Mouse (Mus musculus): ENCODE data around the gene Lrrc74b. TPM values are rescaled to one million over a fixed set of nuclear protein-coding genes. Genes with fewer than 3 reads are reported as not detected.

Lrrc74b gene
- polyA plus RNA-seq, 1 experiment from 2014 or later = not detected

DNA sequence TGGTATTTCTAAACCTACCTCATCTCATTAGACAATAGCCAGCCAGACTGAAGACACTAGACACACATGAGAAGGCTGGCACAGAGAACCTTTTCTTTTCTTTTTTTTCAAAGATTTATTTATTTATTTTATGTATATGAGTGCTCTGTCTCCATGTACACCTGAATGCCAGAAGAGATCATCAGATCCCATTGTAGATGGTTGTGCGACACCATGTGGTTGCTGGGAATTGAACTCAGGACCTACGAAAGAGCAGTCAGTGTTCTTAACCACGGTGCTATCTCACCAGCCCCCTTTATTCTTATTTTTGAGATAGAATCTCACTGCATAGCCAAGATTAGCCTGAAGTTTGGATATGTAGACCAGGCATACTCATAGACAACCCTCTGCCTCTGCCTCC is 24.5 kb downstream of the Lrrc74b start:
- ATAC-seq (replicated peaks; ENCODE audit: insufficient number of reproducible peaks, low FRiP score, low TSS enrichment, low read depth) = no peak
- H3K4me1 ChIP-seq (ENCODE audit: control insufficient read depth, insufficient read depth, low read length) = no peaks in the 10 kb centered on the region
- WGBS = 91% methylated on average over 3 of the region's 3 CpGs

DNA sequence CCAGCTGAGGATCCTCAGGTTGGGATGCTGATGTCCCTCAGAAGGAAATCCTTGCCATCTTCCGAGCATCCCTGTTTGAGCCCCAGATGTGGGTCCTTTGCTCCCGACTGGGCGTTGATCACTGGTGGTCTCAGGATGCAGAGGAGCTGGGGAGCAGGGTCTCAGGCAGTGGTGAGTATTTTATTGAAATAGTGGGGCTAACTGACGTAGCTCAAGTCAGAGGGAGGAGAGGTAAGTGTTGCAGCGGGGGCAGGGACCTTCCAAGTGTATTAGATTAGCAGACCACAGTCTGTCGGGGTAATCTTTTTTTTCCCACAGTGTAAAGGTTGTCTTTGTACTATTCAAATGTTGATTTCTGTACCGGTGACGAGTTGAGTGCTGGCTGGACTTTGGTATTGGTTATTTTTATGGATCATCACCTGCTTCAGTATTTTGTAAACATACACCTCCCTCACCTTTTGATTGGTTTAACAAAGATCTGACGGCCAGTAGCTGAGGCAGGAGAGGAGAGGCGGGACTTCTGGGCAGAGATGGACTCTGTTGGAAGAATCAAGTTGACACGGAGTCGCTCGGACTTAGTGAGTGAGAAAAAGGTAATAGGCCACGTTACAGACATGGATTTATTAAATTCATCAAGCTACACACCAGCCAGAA is 28.2 kb downstream of the Lrrc74b start:
- no peak for ATAC-seq (replicated peaks; ENCODE audit: insufficient number of reproducible peaks, low FRiP score, low TSS enrichment, low read depth)

More for the DNA sequence above, 24.5 kb downstream of the Lrrc74b start:
- no peaks in the 10 kb centered on the region for H3K27me3 ChIP-seq (ENCODE audit: control insufficient read depth, insufficient read depth, low read length)
- H3K36me3 ChIP-seq (replicated peaks; ENCODE audit: control insufficient read depth, insufficient read depth, low read depth, low read length) = no peaks in the 10 kb centered on the region
- H3K4me2 ChIP-seq (ENCODE audit: low read depth, low read length) = no peak overlapping the region
- DNase-seq (ENCODE audit: low spot score) = no peak
- H3K9me3 ChIP-seq (replicated peaks; ENCODE audit: control insufficient read depth, low read length) = no peaks in the 10 kb centered on the region
- H3K27ac ChIP-seq (replicated peaks; ENCODE audit: low read depth, low read length) = no peak overlapping the region
- H3K4me3 ChIP-seq (ENCODE audit: low read depth, low read length) = no peak overlapping the region
- no peak overlapping the region for H3K9ac ChIP-seq (replicated peaks; ENCODE audit: low read length)

DNA sequence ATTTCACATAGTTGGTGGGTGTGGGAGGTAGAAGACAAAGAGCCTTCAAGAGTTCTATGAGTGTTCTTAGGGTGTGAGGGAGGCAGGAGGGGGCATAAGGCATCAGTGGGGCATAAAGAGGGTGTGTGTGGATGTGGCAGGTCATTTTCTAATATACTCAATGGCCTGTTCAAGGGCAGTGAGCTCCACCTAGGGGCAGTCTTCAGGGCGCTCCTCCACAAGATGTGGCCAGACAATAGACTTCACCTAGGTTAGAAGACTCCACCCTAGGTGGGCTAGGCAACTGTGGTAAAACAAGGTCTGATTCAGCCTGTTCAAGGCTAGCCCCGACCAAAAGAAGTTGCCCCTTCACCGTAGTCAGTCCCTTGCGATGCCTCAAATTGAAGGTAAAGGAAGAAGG is 28.8 kb downstream of the Lrrc74b start:
- H3K4me3 ChIP-seq (ENCODE audit: low read depth, low read length) = no peak overlapping the region
- peaks cover 3% of the 10 kb centered on the region; the same call in 1 of the 2 replicates for H3K36me3 ChIP-seq (replicated peaks; ENCODE audit: control insufficient read depth, insufficient read depth, low read depth, low read length)
- DNase-seq (ENCODE audit: low spot score) (peak; percentile 14), ATAC-seq (replicated peaks; ENCODE audit: insufficient number of reproducible peaks, low FRiP score, low TSS enrichment, low read depth) (no peak)
- WGBS = 57% methylated on average over 4 of the region's 4 CpGs
- H3K4me1 ChIP-seq (ENCODE audit: control insufficient read depth, insufficient read depth, low read length) = no peaks in the 10 kb centered on the region
- no peak overlapping the region; the same call in 1 of the 2 replicates for H3K4me2 ChIP-seq (ENCODE audit: low read depth, low read length)
- H3K9me3 ChIP-seq (replicated peaks; ENCODE audit: control insufficient read depth, low read length) = no peaks in the 10 kb centered on the region
- H3K27me3 ChIP-seq (ENCODE audit: control insufficient read depth, insufficient read depth, low read length) = no peaks in the 10 kb centered on the region
- no peak overlapping the region for H3K27ac ChIP-seq (replicated peaks; ENCODE audit: low read depth, low read length)
- H3K9ac ChIP-seq (replicated peaks; ENCODE audit: low read length) = no peak overlapping the region

More for the DNA sequence above, 28.2 kb downstream of the Lrrc74b start:
- Histone ChIP-seq H3K36me3 (replicated peaks; ENCODE audit: control insufficient read depth, insufficient read depth, low read depth, low read length) (no peaks in the 10 kb centered on the region), H3K4me3 (ENCODE audit: low read depth, low read length) (no peak overlapping the region), H3K4me2 (ENCODE audit: low read depth, low read length) (no peak overlapping the region), H3K27me3 (ENCODE audit: control insufficient read depth, insufficient read depth, low read length) (no peaks in the 10 kb centered on the region), H3K9me3 (replicated peaks; ENCODE audit: control insufficient read depth, low read length) (no peaks in the 10 kb centered on the region), H3K4me1 (ENCODE audit: control insufficient read depth, insufficient read depth, low read length) (no peaks in the 10 kb centered on the region), H3K27ac (replicated peaks; ENCODE audit: low read depth, low read length) (no peak overlapping the region), H3K9ac (replicated peaks; ENCODE audit: low read length) (no peak overlapping the region)
- 66% methylated on average over 14 of the region's 14 CpGs for WGBS
- no peak for DNase-seq (ENCODE audit: low spot score)

DNA sequence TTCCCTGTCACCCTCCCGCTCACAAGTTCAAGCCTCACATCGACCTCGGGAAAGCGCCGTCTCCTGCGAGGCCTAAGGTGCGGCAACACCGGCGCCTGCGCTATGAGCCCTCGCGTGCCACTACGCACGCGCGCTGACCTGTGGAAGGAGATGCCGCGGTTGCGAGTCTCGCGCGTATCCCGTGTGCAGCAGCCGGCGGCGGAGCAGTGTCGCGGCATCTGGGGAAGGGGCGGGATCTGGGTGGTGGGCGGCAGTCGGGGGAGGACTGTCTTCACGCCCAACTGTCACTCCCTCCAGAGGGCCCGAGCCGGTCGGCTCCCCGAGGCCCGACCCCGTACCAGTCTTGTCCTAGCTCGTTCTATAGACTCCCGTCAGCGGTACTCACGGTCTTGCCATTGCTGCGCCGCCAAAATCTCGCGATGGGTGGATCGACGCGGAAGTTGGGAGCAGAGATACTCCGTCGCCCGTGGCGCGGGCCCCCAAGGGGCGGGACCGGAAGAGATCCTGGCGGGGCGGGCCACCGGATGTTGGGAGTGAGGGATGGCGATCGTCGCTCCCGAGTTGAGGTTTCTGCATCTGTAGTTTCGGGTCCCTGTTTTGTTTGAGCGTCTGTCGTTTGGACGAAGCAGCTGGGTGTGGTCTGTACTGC is 30.3 kb downstream of the Lrrc74b start, which contains the start of gene Thap7:
TSS of gene Thap7 (minus strand) at position 497 of the 649 bp plus-strand sequence.
- H3K36me3 ChIP-seq (replicated peaks; ENCODE audit: control insufficient read depth, insufficient read depth, low read depth, low read length) = peaks cover 6% of the 10 kb centered on the region
- ATAC-seq (replicated peaks; ENCODE audit: insufficient number of reproducible peaks, low FRiP score, low TSS enrichment, low read depth) (peak; percentile 93), DNase-seq (ENCODE audit: low spot score) (peak; percentile 99)
- H3K4me3 ChIP-seq (ENCODE audit: low read depth, low read length) = peak within 1 kb of the TSS; percentile 69
- no peaks in the 10 kb centered on the region for H3K9me3 ChIP-seq (replicated peaks; ENCODE audit: control insufficient read depth, low read length)
- no peaks in the 10 kb centered on the region for H3K27me3 ChIP-seq (ENCODE audit: control insufficient read depth, insufficient read depth, low read length)
- peak within 1 kb of the TSS; percentile 83 for H3K9ac ChIP-seq (replicated peaks; ENCODE audit: low read length)
- under 1% methylated on average over 67 of the region's 67 CpGs for WGBS
- no peaks in the 10 kb centered on the region for H3K4me1 ChIP-seq (ENCODE audit: control insufficient read depth, insufficient read depth, low read length)
- H3K4me2 ChIP-seq (ENCODE audit: low read depth, low read length) = peak within 1 kb of the TSS; percentile 92
- peak within 1 kb of the TSS; percentile 78 for H3K27ac ChIP-seq (replicated peaks; ENCODE audit: low read depth, low read length)

DNA sequence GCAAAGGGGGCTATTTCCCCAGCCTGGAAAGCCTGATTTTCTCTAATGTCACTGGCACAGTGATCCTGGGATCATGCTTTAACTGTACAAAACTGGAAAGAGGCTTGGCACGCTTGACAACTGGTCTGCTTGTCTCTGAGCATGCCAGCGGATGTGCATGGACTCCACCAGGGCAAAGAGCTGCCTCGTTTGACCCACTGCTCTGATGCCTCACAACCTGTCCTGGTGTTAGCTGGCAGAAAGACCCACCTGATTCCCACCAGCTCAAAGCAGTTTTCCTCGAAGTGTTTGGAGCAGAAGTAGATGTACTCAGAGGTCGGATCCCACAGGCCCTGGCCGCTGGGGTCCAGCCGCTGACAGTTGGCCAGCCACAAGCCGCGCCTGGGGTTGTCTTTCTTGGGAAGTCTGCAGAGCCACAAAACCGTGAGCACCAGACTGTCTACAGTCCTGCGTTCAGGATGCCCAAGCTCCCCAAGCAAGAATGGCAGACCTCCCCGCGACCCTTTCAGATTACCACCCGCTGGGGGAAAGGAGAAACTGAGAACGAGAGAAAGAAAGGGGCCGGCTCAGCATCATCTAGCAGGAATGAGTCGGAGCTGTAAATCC is 31.0 kb downstream of the Lrrc74b start:
- Histone ChIP-seq H3K9ac (replicated peaks; ENCODE audit: low read length) (peak overlapping the region; percentile 83), H3K27ac (replicated peaks; ENCODE audit: low read depth, low read length) (peak overlapping the region; percentile 78), H3K27me3 (ENCODE audit: control insufficient read depth, insufficient read depth, low read length) (no peaks in the 10 kb centered on the region), H3K36me3 (replicated peaks; ENCODE audit: control insufficient read depth, insufficient read depth, low read depth, low read length) (peaks cover 10% of the 10 kb centered on the region), H3K4me2 (ENCODE audit: low read depth, low read length) (peak overlapping the region; percentile 92), H3K9me3 (replicated peaks; ENCODE audit: control insufficient read depth, low read length) (no peaks in the 10 kb centered on the region), H3K4me3 (ENCODE audit: low read depth, low read length) (peak overlapping the region; percentile 69), H3K4me1 (ENCODE audit: control insufficient read depth, insufficient read depth, low read length) (no peaks in the 10 kb centered on the region)
- ATAC-seq (replicated peaks; ENCODE audit: insufficient number of reproducible peaks, low FRiP score, low TSS enrichment, low read depth) (peak; percentile 4; the same call in 1 of the 2 replicates), DNase-seq (ENCODE audit: low spot score) (peak; percentile 9)
- WGBS = 17% methylated on average over 17 of the region's 17 CpGs

DNA sequence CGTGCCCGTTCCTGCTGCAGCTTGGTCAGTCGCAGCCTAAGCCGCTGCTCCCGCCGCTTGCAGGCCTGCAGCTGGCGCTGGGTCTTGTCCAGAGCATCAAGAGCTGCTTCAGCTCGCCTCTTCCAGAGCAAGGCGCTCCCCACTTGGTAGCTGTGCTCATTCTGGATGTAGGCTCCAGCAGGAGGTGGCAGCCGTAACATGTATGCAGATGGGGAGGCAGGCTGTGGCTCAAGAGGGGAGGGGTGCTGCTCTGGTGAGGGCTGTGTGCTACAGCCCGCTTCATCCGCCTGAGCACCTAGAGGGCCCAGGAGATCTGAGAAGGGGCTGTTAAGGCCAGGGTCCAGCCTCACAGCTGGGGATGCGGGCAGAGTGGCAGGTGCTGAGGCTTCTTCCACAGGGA is 32.8 kb downstream of the Lrrc74b start:
- Histone ChIP-seq H3K4me3 (ENCODE audit: low read depth, low read length) (no peak overlapping the region), H3K36me3 (replicated peaks; ENCODE audit: control insufficient read depth, insufficient read depth, low read depth, low read length) (peaks cover 15% of the 10 kb centered on the region), H3K4me2 (ENCODE audit: low read depth, low read length) (no peak overlapping the region), H3K27ac (replicated peaks; ENCODE audit: low read depth, low read length) (no peak overlapping the region), H3K27me3 (ENCODE audit: control insufficient read depth, insufficient read depth, low read length) (no peaks in the 10 kb centered on the region), H3K9me3 (replicated peaks; ENCODE audit: control insufficient read depth, low read length) (no peaks in the 10 kb centered on the region), H3K9ac (replicated peaks; ENCODE audit: low read length) (no peak overlapping the region; the same call in 1 of the 2 replicates), H3K4me1 (ENCODE audit: control insufficient read depth, insufficient read depth, low read length) (no peaks in the 10 kb centered on the region)
- 92% methylated on average over 13 of the region's 13 CpGs for WGBS
- DNase-seq (ENCODE audit: low spot score) (no peak), ATAC-seq (replicated peaks; ENCODE audit: insufficient number of reproducible peaks, low FRiP score, low TSS enrichment, low read depth) (no peak)

DNA sequence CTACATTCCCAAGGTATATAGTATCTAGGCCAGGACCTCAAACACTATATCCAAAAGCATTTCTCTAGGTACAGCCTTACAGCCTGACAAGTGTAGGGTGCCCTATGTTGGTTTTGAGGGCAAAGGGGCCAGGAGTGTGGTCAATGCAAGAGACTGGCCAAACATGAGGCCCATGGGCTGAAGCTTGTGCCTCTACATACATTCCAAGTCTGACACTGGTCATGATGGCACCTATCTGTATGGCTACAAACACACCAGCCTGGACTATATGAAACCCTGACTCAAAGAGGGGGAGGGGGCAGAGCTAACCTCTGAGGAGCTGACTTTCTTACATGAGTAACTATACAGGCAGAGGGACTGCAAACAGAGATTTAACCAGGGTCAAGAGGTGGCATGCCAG is 33.4 kb downstream of the Lrrc74b start:
- Histone ChIP-seq H3K4me2 (ENCODE audit: low read depth, low read length) (no peak overlapping the region), H3K36me3 (replicated peaks; ENCODE audit: control insufficient read depth, insufficient read depth, low read depth, low read length) (peaks cover 18% of the 10 kb centered on the region), H3K4me3 (ENCODE audit: low read depth, low read length) (no peak overlapping the region), H3K9ac (replicated peaks; ENCODE audit: low read length) (no peak overlapping the region), H3K27ac (replicated peaks; ENCODE audit: low read depth, low read length) (no peak overlapping the region), H3K27me3 (ENCODE audit: control insufficient read depth, insufficient read depth, low read length) (no peaks in the 10 kb centered on the region), H3K9me3 (replicated peaks; ENCODE audit: control insufficient read depth, low read length) (no peaks in the 10 kb centered on the region), H3K4me1 (ENCODE audit: control insufficient read depth, insufficient read depth, low read length) (no peaks in the 10 kb centered on the region)
- ATAC-seq (replicated peaks; ENCODE audit: insufficient number of reproducible peaks, low FRiP score, low TSS enrichment, low read depth) = no peak
- no peak for DNase-seq (ENCODE audit: low spot score)

DNA sequence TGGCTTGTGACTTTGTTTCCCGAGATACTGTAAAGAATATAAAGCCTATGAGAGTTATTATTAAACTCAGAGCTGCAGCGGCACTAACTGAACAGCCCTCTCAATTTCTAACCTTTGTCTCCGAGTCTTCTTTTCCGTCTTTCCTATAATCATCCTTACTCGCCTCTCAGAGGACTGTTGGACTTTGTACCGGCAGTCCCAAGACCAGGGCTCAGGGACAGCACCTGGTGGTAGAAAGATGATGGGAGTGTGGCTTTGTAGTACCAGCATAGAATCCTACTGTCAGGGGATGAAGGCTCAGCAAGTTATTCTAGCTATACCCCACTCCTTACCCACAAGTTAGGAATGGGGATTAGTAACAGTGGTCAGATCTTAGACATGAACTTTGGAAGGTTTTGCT is 34.8 kb downstream of the Lrrc74b start:
- H3K9ac ChIP-seq (replicated peaks; ENCODE audit: low read length) = no peak overlapping the region
- no peaks in the 10 kb centered on the region for H3K27me3 ChIP-seq (ENCODE audit: control insufficient read depth, insufficient read depth, low read length)
- H3K36me3 ChIP-seq (replicated peaks; ENCODE audit: control insufficient read depth, insufficient read depth, low read depth, low read length) = peaks cover 21% of the 10 kb centered on the region
- no peaks in the 10 kb centered on the region for H3K9me3 ChIP-seq (replicated peaks; ENCODE audit: control insufficient read depth, low read length)
- no peak for ATAC-seq (replicated peaks; ENCODE audit: insufficient number of reproducible peaks, low FRiP score, low TSS enrichment, low read depth)
- H3K27ac ChIP-seq (replicated peaks; ENCODE audit: low read depth, low read length) = no peak overlapping the region
- H3K4me2 ChIP-seq (ENCODE audit: low read depth, low read length) = no peak overlapping the region
- WGBS = 92% methylated on average over 6 of the region's 6 CpGs
- DNase-seq (ENCODE audit: low spot score) = no peak
- no peaks in the 10 kb centered on the region for H3K4me1 ChIP-seq (ENCODE audit: control insufficient read depth, insufficient read depth, low read length)
- H3K4me3 ChIP-seq (ENCODE audit: low read depth, low read length) = no peak overlapping the region
